Mouse (Mus musculus) spleen, adult 2 months (tissue): ENCODE measurements around the gene 4930556J24Rik.

Source experiments
- CTCF ChIP-seq: fragments of 200-500 bp; IDR thresholded peaks from 2 replicates; pipeline ENCODE4 v1.5.1; 2011; ENCODE audit warnings: mild to moderate bottlenecking, inconsistent platforms; ENCODE audit not compliant: insufficient read depth, insufficient read length, insufficient replicate concordance; ENCODE audit errors: extremely low read depth
- POLR2A ChIP-seq: fragments of 200-500 bp; IDR thresholded peaks from 2 replicates; pipeline ENCODE4 v1.6.1; 2011; ENCODE audit warnings: low read depth, low read length, inconsistent platforms

GRCm38 (mm10) chr11:3993914-3994313, 17.3 kb upstream of the 4930556J24Rik start:
- TF ChIP-seq CTCF (no peak), POLR2A (no peak)
